Mouse (Mus musculus): ENCODE results near the gene Bach1. TPM values are rescaled to one million over a fixed set of nuclear protein-coding genes. Genes with fewer than 3 reads are reported as not detected.

Bach1 gene
- polyA plus RNA-seq, 2 experiments = 13.3 to 16.1 TPM

- H3K4me2 ChIP-seq (replicated peaks; ENCODE audit: low read depth, low read length, severe bottlenecking) = no peak overlapping the region
These were observed 46.6 kb downstream of the Bach1 start for GRCm38 (mm10) chr16:87745192-87745945.

GRCm38 (mm10) chr16:87746728-87747127, 48.0 kb downstream of the Bach1 start:
- ATAC-seq (ENCODE audit: low FRiP score, low read depth) = no peak; the same call in 1 of the 2 replicates
- H3K27ac ChIP-seq (replicated peaks; ENCODE audit: low read depth, low read length) = no peak overlapping the region
- WGBS = 20% methylated on average over 5 of the region's 5 CpGs

More at GRCm38 (mm10) chr16:87745192-87745945, 46.6 kb downstream of the Bach1 start:
- WGBS = 56% methylated on average over 8 of the region's 8 CpGs
- ATAC-seq (ENCODE audit: low FRiP score, low read depth) = no peak
- H3K4me3 ChIP-seq (replicated peaks; ENCODE audit: low read length) = no peak overlapping the region
- no peaks in the 10 kb centered on the region for H3K4me1 ChIP-seq (ENCODE audit: control insufficient read depth, insufficient read depth, low read length)
- H3K27ac ChIP-seq (replicated peaks; ENCODE audit: low read depth, low read length) = no peak overlapping the region
- no peaks in the 10 kb centered on the region for H3K36me3 ChIP-seq (ENCODE audit: control insufficient read depth, insufficient read depth, low read length)
- TF ChIP-seq POLR2A (IDR thresholded peaks at IDR 0.05; ENCODE audit: borderline replicate concordance, extremely low read depth, insufficient read depth, insufficient read length) = no peak
- no peak for DNase-seq (ENCODE audit: low spot score)
- H3K9me3 ChIP-seq (ENCODE audit: control insufficient read depth, low read length) = no peaks in the 10 kb centered on the region
- H3K9ac ChIP-seq (ENCODE audit: low read depth, low read length, severe bottlenecking) = no peak overlapping the region
- no peaks in the 10 kb centered on the region for H3K27me3 ChIP-seq (ENCODE audit: control insufficient read depth, insufficient read depth, low read length)

GRCm38 (mm10) chr16:87751243-87751642, 52.5 kb downstream of the Bach1 start:
- H3K9ac ChIP-seq (ENCODE audit: low read depth, low read length, severe bottlenecking) = no peak overlapping the region
- no peak overlapping the region for H3K4me3 ChIP-seq (replicated peaks; ENCODE audit: low read length)
- no peak for TF ChIP-seq POLR2A (IDR thresholded peaks at IDR 0.05; ENCODE audit: borderline replicate concordance, extremely low read depth, insufficient read depth, insufficient read length)
- no peak overlapping the region for H3K27ac ChIP-seq (replicated peaks; ENCODE audit: low read depth, low read length)
- H3K27me3 ChIP-seq (ENCODE audit: control insufficient read depth, insufficient read depth, low read length) = no peaks in the 10 kb centered on the region
- 93% methylated on average over 13 of the region's 13 CpGs for WGBS
- no peaks in the 10 kb centered on the region for H3K36me3 ChIP-seq (ENCODE audit: control insufficient read depth, insufficient read depth, low read length)
- H3K9me3 ChIP-seq (ENCODE audit: control insufficient read depth, low read length) = no peaks in the 10 kb centered on the region
- no peaks in the 10 kb centered on the region for H3K4me1 ChIP-seq (ENCODE audit: control insufficient read depth, insufficient read depth, low read length)
- no peak for DNase-seq (ENCODE audit: low spot score)
- ATAC-seq (ENCODE audit: low FRiP score, low read depth) = no peak
- H3K4me2 ChIP-seq (replicated peaks; ENCODE audit: low read depth, low read length, severe bottlenecking) = no peak overlapping the region

More at GRCm38 (mm10) chr16:87746728-87747127, 48.0 kb downstream of the Bach1 start:
- Histone ChIP-seq H3K9ac (ENCODE audit: low read depth, low read length, severe bottlenecking) (no peak overlapping the region), H3K4me2 (replicated peaks; ENCODE audit: low read depth, low read length, severe bottlenecking) (no peak overlapping the region), H3K4me1 (ENCODE audit: control insufficient read depth, insufficient read depth, low read length) (no peaks in the 10 kb centered on the region), H3K9me3 (ENCODE audit: control insufficient read depth, low read length) (no peaks in the 10 kb centered on the region), H3K4me3 (replicated peaks; ENCODE audit: low read length) (no peak overlapping the region), H3K27me3 (ENCODE audit: control insufficient read depth, insufficient read depth, low read length) (no peaks in the 10 kb centered on the region), H3K36me3 (ENCODE audit: control insufficient read depth, insufficient read depth, low read length) (no peaks in the 10 kb centered on the region)
- TF ChIP-seq POLR2A (IDR thresholded peaks at IDR 0.05; ENCODE audit: borderline replicate concordance, extremely low read depth, insufficient read depth, insufficient read length) = no peak
- peak; percentile 72 for DNase-seq (ENCODE audit: low spot score)

- Histone ChIP-seq H3K27ac (replicated peaks; ENCODE audit: low read depth, low read length) (no peak overlapping the region), H3K27me3 (ENCODE audit: control insufficient read depth, insufficient read depth, low read length) (no peaks in the 10 kb centered on the region), H3K4me2 (replicated peaks; ENCODE audit: low read depth, low read length, severe bottlenecking) (0 out of 2 replicates have a peak overlapping the region, but pooled peaks have one; percentile 2), H3K9ac (ENCODE audit: low read depth, low read length, severe bottlenecking) (no peak overlapping the region), H3K36me3 (ENCODE audit: control insufficient read depth, insufficient read depth, low read length) (no peaks in the 10 kb centered on the region), H3K9me3 (ENCODE audit: control insufficient read depth, low read length) (no peaks in the 10 kb centered on the region), H3K4me1 (ENCODE audit: control insufficient read depth, insufficient read depth, low read length) (no peaks in the 10 kb centered on the region), H3K4me3 (replicated peaks; ENCODE audit: low read length) (no peak overlapping the region)
- WGBS = 60% methylated on average over 13 of the region's 13 CpGs
- DNase-seq (ENCODE audit: low spot score) (no peak), ATAC-seq (ENCODE audit: low FRiP score, low read depth) (no peak)
- TF ChIP-seq POLR2A (IDR thresholded peaks at IDR 0.05; ENCODE audit: borderline replicate concordance, extremely low read depth, insufficient read depth, insufficient read length) = no peak
These were observed 53.7 kb downstream of the Bach1 start for GRCm38 (mm10) chr16:87752482-87752881.

GRCm38 (mm10) chr16:87754858-87755257, 56.1 kb downstream of the Bach1 start:
- DNase-seq (ENCODE audit: low spot score) = peak; percentile 24
- H3K9me3 ChIP-seq (ENCODE audit: control insufficient read depth, low read length) = no peaks in the 10 kb centered on the region
- 69% methylated on average over 9 of the region's 9 CpGs for WGBS

More at GRCm38 (mm10) chr16:87754858-87755257, 56.1 kb downstream of the Bach1 start:
- ATAC-seq (ENCODE audit: low FRiP score, low read depth) = no peak
- TF ChIP-seq POLR2A (IDR thresholded peaks at IDR 0.05; ENCODE audit: borderline replicate concordance, extremely low read depth, insufficient read depth, insufficient read length) = no peak
- Histone ChIP-seq H3K9ac (ENCODE audit: low read depth, low read length, severe bottlenecking) (no peak overlapping the region), H3K4me2 (replicated peaks; ENCODE audit: low read depth, low read length, severe bottlenecking) (no peak overlapping the region), H3K4me3 (replicated peaks; ENCODE audit: low read length) (no peak overlapping the region), H3K4me1 (ENCODE audit: control insufficient read depth, insufficient read depth, low read length) (no peaks in the 10 kb centered on the region), H3K27ac (replicated peaks; ENCODE audit: low read depth, low read length) (no peak overlapping the region), H3K36me3 (ENCODE audit: control insufficient read depth, insufficient read depth, low read length) (no peaks in the 10 kb centered on the region), H3K27me3 (ENCODE audit: control insufficient read depth, insufficient read depth, low read length) (no peaks in the 10 kb centered on the region)
